In genomic region chr3:108474969-108475368, GRCm38 (mm10) we compare ENCODE assay signal across 24 mouse cellular contexts. TPM values are rescaled to one million over a fixed set of nuclear protein-coding genes. Genes with fewer than 3 reads are reported as not detected.
"Had no signal": no experiment of that assay in that cellular context is flagged by ENCODE, and none has a peak within 500 bp of the region (broad histone marks: within the 10 kb centered on the region; RNA-seq: fewer than 3 reads in every experiment).

No protein-coding gene starts in this region.

- H3K4me1 ChIP-seq: liver, embryonic 12.5 days; midbrain, embryonic 10.5 days; midbrain, embryonic 13.5 days; midbrain, embryonic 15.5 days; neural tube, embryonic 12.5 days had no signal

- H3K27ac ChIP-seq: limb, embryonic 15.5 days; liver, embryonic 12.5 days; liver, embryonic 14.5 days; midbrain, embryonic 10.5 days; midbrain, embryonic 13.5 days; midbrain, embryonic 15.5 days; neural tube, embryonic 12.5 days had no signal

- H3K27me3 ChIP-seq: limb, embryonic 15.5 days; midbrain, embryonic 13.5 days; midbrain, embryonic 15.5 days; neural tube, embryonic 12.5 days had no signal

- ATAC-seq: liver, embryonic 12.5 days; midbrain, embryonic 13.5 days; midbrain, embryonic 15.5 days had no signal

- H3K4me3 ChIP-seq: limb, embryonic 15.5 days; liver, embryonic 12.5 days; midbrain, embryonic 10.5 days; midbrain, embryonic 13.5 days; midbrain, embryonic 15.5 days; neural tube, embryonic 12.5 days had no signal

- H3K36me3 ChIP-seq: limb, embryonic 15.5 days; liver, embryonic 12.5 days; midbrain, embryonic 10.5 days; midbrain, embryonic 13.5 days; midbrain, embryonic 15.5 days; neural tube, embryonic 12.5 days had no signal

- H3K9ac ChIP-seq: limb, embryonic 15.5 days; liver, embryonic 12.5 days; liver, embryonic 14.5 days; lung, embryonic 14.5 days; midbrain, embryonic 13.5 days; midbrain, embryonic 15.5 days; neural tube, embryonic 12.5 days had no signal

- H3K9me3 ChIP-seq: limb, embryonic 15.5 days; liver, embryonic 12.5 days; midbrain, embryonic 10.5 days; midbrain, embryonic 13.5 days; midbrain, embryonic 15.5 days; neural tube, embryonic 12.5 days had no signal

- H3K4me2 ChIP-seq: limb, embryonic 15.5 days; liver, embryonic 12.5 days; lung, embryonic 14.5 days; midbrain, embryonic 13.5 days; midbrain, embryonic 15.5 days; neural tube, embryonic 12.5 days had no signal

- DNase-seq: lung, embryonic 14.5 days; lung, postnatal 4 days; retina, postnatal 1 day; right cerebral cortex, adult 18-20 months; right cerebral cortex, postnatal 25 days; right cerebral cortex, postnatal 4 days; spleen, adult 18-20 months; thymus, adult 18-20 months; thymus, postnatal 14 days; thymus, postnatal 36 days had no signal

RNA-seq across cellular contexts. Expression of gene 1700013F07Rik, which starts 59.0 kb away (rescaled TPM):
- total RNA-seq: liver, adult 2 months; megakaryocyte, adult 5-6 weeks; megakaryocyte-erythroid progenitor cell, adult 5-6 weeks; monocyte, adult 5-6 weeks; neutrophil, adult 5-6 weeks had no signal
- polyA plus RNA-seq: limb, embryonic 15.5 days; liver, adult 2 months; liver, embryonic 12.5 days; liver, embryonic 14.5 days; liver, embryonic 16.5 days; neural tube, embryonic 12.5 days; small intestine, adult 2 months had no signal
